Mouse (Mus musculus): ENCODE results near the gene Ascc1.

DNA sequence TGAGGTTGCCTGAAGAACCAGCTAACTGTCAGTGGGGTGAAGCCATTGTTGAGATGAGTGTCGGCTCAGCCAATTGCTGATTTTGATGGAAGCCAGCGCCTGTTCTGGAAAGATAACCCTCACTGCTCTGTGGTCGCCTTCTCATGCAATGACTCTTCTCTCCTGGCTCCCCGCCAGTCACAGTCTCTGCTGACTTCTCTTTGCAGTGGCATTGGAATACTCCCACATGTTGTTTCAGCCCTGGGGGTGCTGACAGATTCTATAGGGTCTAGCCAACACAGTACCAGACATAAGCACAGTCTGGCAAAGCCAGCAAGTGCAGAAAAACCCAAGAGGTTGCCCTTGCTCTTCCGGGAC is 75.9 kb downstream of the Ascc1 start:
- no peak for TF ChIP-seq CTCF (IDR thresholded peaks at IDR 0.05; ENCODE audit: low read depth, low read length)
- no peak for TF ChIP-seq POLR2A (IDR thresholded peaks at IDR 0.05; ENCODE audit: borderline replicate concordance, low read depth, low read length)

Data from bone marrow macrophage, adult 2 months (primary cell).